Mouse (Mus musculus) cerebellum, adult 2 months (tissue): ENCODE measurements around the gene Sema3d. TPM values are rescaled to one million over a fixed set of nuclear protein-coding genes. Genes with fewer than 3 reads are reported as not detected.
A peak's percentile ranks its signal among the peaks of the same experiment; 100 is the strongest.

ENCODE experiments used
- DNase-seq, 2 experiments: peaks; one replicate each; pipeline ENCODE4 v3.0.0; 2021
- H3K27ac ChIP-seq: fragments of 200-500 bp; 2 replicates; pipeline ENCODE4 v1.5.1; 2012; ENCODE audit warnings: low read length, control low read depth, inconsistent platforms; ENCODE audit not compliant: insufficient read depth
- H3K27me3 ChIP-seq: fragments of 200-500 bp; 2 replicates; pipeline ENCODE4 v1.6.1; 2012; ENCODE audit warnings: inconsistent platforms, mild to moderate bottlenecking, low read length, moderate library complexity; ENCODE audit not compliant: control insufficient read depth, insufficient read depth
- H3K4me1 ChIP-seq: fragments of 200-500 bp; 2 replicates; pipeline ENCODE4 v1.6.1; 2011; ENCODE audit warnings: low read length; ENCODE audit not compliant: control insufficient read depth, insufficient read depth
- H3K4me3 ChIP-seq: fragments of 200-500 bp; replicated peaks from 2 replicates; pipeline ENCODE3; 2011; ENCODE audit warnings: mild to moderate bottlenecking, low read depth, low read length, control low read depth; ENCODE audit not compliant: insufficient read depth
- CTCF ChIP-seq: fragments of 200-500 bp; IDR thresholded peaks from 2 replicates; pipeline ENCODE4 v1.5.1; 2011; ENCODE audit warnings: low read depth, mild to moderate bottlenecking, control low read depth, low read length, moderate library complexity, borderline replicate concordance; ENCODE audit not compliant: insufficient read depth
- POLR2A ChIP-seq: fragments of 200-500 bp; IDR thresholded peaks from 2 replicates; pipeline ENCODE4 v1.6.1; 2011; ENCODE audit warnings: low read length, control low read depth, borderline replicate concordance; ENCODE audit not compliant: insufficient read depth
- WGBS: fragments of 180-500 bp; shearing (Covaris S2); methylation state at CpG from one replicate; pipeline ENCODE4 v1.1.7; 2018; 5-methylcytosine and 5-hydroxymethylcytosine counted together
- polyA plus RNA-seq: library from polyadenylated mRNA; depleted of rRNA; stranded (reverse); fragments of >200 nt; gene quantifications from 2 replicates; pipeline ENCODE4 v1.2.3, GENCODE M21; 2012

Sema3d gene
- polyA plus RNA-seq, 1 experiment = 2.0 TPM

DNA sequence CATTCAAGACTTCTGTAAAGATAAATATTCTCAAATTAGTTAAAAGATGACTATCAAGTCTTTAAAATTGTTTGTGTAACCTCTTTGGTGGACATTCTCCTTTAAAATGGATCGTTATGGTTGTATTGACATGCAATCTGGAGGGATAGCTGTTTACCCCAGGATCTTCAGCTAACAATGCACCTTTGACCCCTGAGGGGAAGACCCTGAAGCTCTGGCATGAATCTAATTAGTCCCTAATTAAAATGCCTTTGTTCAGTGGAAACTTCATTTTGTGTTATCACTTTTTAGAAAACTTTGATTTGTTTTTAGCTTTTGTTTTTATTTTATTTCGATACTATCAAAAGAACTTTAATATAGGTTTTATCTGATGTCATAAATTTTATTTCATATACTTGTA is 178.6 kb downstream of the Sema3d start:
- no peaks in the 10 kb centered on the region for H3K27me3 ChIP-seq
- TF ChIP-seq CTCF = no peak
- TF ChIP-seq POLR2A = no peak
- H3K4me3 ChIP-seq = no peak overlapping the region
- WGBS = 21% methylated on average over 2 of the region's 2 CpGs
- no peaks in the 10 kb centered on the region for H3K4me1 ChIP-seq
- no peak for DNase-seq
- no peak overlapping the region for H3K27ac ChIP-seq

DNA sequence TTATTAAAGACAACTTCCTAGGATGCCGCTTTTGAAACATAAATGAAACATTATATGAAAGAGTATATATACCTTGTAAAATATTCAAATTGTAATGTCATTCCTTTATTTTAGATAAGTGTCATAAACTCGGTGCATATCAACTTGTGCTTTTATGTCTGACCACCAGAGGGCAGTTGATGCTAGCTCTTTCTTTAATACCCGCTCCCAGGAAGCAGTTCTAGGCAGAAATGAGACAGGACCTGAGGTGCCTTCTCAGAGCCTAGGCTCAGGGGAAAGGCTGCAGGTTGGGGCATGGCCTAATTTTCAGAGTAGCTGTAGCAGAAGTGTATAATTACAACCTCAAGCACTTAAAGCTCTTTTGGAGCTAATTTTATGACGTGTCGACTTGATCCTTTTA is 179.0 kb downstream of the Sema3d start:
- Histone ChIP-seq H3K4me1 (no peaks in the 10 kb centered on the region), H3K27ac (no peak overlapping the region), H3K27me3 (no peaks in the 10 kb centered on the region), H3K4me3 (no peak overlapping the region)
- DNase-seq = peak; percentile 40 to 41
- TF ChIP-seq POLR2A (no peak), CTCF (peak; percentile 42; the same call in 1 of the 2 replicates)
- 36% methylated on average over 5 of the region's 5 CpGs for WGBS

DNA sequence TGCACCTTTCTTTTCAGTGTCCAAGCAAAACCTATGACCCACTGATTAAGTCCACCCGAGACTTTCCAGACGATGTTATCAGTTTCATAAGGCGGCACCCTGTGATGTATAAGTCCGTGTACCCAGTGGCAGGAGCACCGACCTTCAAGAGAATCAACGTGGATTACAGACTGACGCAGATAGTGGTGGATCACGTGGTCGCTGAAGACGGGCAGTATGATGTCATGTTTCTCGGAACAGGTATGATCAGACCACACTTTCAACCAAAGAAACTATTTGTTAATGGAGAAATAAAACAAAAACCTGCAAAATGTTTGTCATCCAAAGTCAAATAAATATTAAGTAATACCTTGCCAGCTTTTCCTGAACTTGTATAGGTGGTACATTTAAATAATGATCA is 179.9 kb downstream of the Sema3d start:
- DNase-seq = no peak
- Histone ChIP-seq H3K4me1 (no peaks in the 10 kb centered on the region), H3K27ac (no peak overlapping the region), H3K27me3 (no peaks in the 10 kb centered on the region), H3K4me3 (no peak overlapping the region)
- TF ChIP-seq CTCF = no peak
- no peak for TF ChIP-seq POLR2A
- WGBS = 86% methylated on average over 11 of the region's 11 CpGs

DNA sequence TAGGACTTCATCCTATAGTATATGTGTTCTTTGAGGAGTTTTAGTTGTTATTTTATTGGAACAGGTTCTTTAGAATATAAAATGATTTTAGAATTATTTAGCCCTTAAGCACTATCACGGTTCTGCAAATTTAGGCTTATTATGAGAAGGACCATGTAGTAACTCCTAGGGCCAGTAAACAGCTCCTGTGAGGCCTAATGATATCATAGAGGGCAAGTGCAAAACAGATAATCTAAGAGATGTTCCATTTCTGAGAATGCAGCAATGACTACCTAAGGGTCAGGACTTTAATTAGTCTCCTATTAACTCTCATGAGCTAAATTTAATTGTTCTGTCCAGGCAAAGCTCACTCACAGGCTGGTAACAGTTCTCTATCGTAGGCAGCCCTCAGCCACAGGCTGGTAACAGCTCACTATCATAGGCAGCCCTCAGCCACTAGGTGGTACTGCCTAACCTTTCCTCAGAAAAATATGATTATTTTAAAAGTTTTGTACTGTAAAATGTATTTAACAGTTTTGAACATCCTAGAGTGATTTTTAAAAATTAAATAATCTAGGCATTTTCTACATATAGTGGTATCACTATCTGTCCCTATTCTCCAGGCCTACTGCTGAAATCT is 181.5 kb downstream of the Sema3d start:
- Histone ChIP-seq H3K4me1 (no peaks in the 10 kb centered on the region), H3K27ac (no peak overlapping the region), H3K4me3 (no peak overlapping the region), H3K27me3 (no peaks in the 10 kb centered on the region)
- no peak for TF ChIP-seq POLR2A
- no peak; the same call in 1 of the 2 replicates for TF ChIP-seq CTCF
- no peak for DNase-seq
- WGBS = 62% methylated on average over 2 of the region's 2 CpGs

DNA sequence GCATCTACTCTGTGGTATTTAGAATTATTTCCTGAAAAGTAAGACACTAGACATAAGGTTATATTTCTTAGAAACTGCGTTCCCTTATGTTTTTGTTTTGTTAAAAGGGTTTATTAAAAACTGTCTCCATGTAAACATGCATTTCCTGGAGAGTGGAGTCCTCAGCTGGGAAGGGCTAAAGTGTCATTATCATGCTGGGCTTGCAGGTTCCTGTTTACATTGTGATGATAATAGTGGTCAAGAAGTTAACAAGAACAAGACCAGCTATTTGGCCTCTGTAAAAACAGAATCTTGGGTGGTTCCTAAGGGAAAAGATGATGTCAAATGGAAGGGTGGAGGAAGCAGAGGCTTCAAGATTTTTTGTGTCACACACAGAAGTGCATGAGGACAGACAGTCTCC is 183.4 kb downstream of the Sema3d start:
- H3K4me1 ChIP-seq = no peaks in the 10 kb centered on the region
- 79% methylated on average over 1 of the region's 1 CpGs for WGBS
- TF ChIP-seq POLR2A (no peak), CTCF (no peak)
- no peak for DNase-seq
- no peaks in the 10 kb centered on the region for H3K27me3 ChIP-seq
- no peak overlapping the region for H3K27ac ChIP-seq
- no peak overlapping the region for H3K4me3 ChIP-seq

DNA sequence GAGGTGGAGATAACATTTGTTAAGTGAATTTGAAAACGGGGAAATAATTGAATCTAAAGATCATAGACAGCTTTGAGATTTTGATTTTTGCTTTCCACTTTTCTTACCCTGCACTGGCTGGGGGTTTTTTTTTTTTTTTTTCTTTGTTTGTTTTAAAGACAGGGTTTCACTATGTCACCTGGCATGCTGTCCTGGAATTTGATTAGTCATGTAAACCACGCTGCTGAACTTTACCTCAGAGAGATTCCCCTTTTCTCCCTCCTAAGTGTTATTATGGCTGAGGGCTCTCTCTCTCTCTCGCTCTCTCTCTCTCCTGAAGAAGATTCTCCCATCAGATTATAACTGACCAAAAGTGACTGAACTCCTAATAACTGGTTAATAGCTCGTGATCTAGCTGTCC is 191.4 kb downstream of the Sema3d start:
- no peak for DNase-seq
- no peaks in the 10 kb centered on the region for H3K4me1 ChIP-seq
- H3K27ac ChIP-seq = no peak overlapping the region
- no peaks in the 10 kb centered on the region for H3K27me3 ChIP-seq
- TF ChIP-seq CTCF (no peak), POLR2A (no peak)
- 75% methylated on average over 4 of the region's 4 CpGs for WGBS
- no peak overlapping the region for H3K4me3 ChIP-seq

DNA sequence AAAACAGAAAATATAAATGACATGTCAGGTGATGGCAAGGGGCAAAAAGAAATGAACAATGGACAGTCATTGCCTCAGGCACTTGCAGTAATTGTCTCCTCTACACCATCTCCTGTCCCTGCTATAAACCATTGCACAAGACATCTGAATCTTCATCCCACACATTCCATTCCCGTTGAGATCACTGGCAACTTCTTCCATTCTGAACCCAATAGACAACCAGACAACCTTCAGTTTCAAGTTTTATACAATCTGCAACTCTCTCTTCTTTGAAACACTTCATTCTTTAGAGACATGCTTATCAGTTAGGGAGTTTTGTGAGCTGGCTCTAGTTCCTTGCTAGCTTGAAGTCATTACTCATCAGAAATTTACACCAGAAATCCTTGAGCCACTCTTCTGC is 192.1 kb downstream of the Sema3d start:
- Histone ChIP-seq H3K4me1 (no peaks in the 10 kb centered on the region), H3K4me3 (no peak overlapping the region), H3K27me3 (no peaks in the 10 kb centered on the region), H3K27ac (no peak overlapping the region)
- no peak for DNase-seq
- WGBS = 73% methylated on average over 1 of the region's 1 CpGs
- TF ChIP-seq POLR2A = no peak
- TF ChIP-seq CTCF = no peak

DNA sequence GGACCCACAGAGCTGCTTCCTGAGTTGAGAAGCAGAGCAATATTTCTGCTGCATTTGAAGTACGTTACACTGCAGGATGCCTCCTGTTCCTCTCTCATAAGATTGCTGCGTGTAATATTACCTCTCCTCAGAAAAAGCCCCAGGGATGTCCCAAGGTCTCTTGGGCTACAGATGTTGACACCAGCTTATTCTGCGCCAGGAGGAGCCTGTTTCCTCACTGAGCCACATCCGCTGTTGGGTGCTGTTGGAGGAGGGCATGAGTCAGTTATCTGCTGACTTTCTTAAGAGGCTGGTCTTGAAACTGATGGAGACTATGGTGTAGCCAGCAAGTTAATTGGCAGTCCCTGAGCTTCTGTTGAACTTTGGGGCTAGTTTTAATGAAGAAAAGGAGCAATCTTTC is 196.6 kb downstream of the Sema3d start:
- H3K27ac ChIP-seq = no peak overlapping the region
- TF ChIP-seq POLR2A (no peak), CTCF (no peak)
- DNase-seq = no peak
- no peak overlapping the region for H3K4me3 ChIP-seq
- H3K4me1 ChIP-seq = no peaks in the 10 kb centered on the region
- no peaks in the 10 kb centered on the region for H3K27me3 ChIP-seq
- 76% methylated on average over 4 of the region's 4 CpGs for WGBS
